Mouse (Mus musculus) brain, embryonic 14.5 days (tissue): Measurements from ENCODE around the gene Myocd. TPM values are rescaled to one million over a fixed set of nuclear protein-coding genes. Genes with fewer than 3 reads are reported as not detected.

ENCODE experiments used
- DNase-seq: peaks from one replicate; pipeline ENCODE4 v3.0.0-alpha.2; 2011; ENCODE audit warnings: low read depth
- CTCF ChIP-seq: fragments of 200-500 bp; IDR thresholded peaks from 2 replicates; pipeline ENCODE4 v1.5.1; 2012; ENCODE audit warnings: inconsistent platforms, mild to moderate bottlenecking, moderate library complexity, borderline replicate concordance; ENCODE audit not compliant: insufficient read depth, insufficient read length; ENCODE audit errors: extremely low read depth
- POLR2A ChIP-seq: fragments of 200-500 bp; IDR thresholded peaks from 2 replicates; pipeline ENCODE4 v1.6.1; 2012; ENCODE audit warnings: mild to moderate bottlenecking, inconsistent platforms, borderline replicate concordance; ENCODE audit not compliant: poor library complexity, insufficient read depth, insufficient read length, severe bottlenecking; ENCODE audit errors: extremely low read depth
- polyA plus RNA-seq: library from polyadenylated mRNA; depleted of rRNA; stranded (reverse); fragments of >200 nt; gene quantifications from 2 replicates; pipeline ENCODE4 v1.2.3, GENCODE M21; 2012; rRNA removed

Myocd gene
- polyA plus RNA-seq, 1 experiment = 0.40 TPM

GRCm38 (mm10) chr11:65142838-65143417 lies 126.9 kb downstream of the Myocd start:
- DNase-seq = no peak
- TF ChIP-seq CTCF (no peak), POLR2A (no peak)

- TF ChIP-seq CTCF = no peak
- no peak for TF ChIP-seq POLR2A
Measured at GRCm38 (mm10) chr11:65139030-65139429, 130.8 kb downstream of the Myocd start.

GRCm38 (mm10) chr11:65137145-65137652 lies 132.6 kb downstream of the Myocd start:
- DNase-seq = peak; percentile 5
- no peak for TF ChIP-seq POLR2A
- no peak for TF ChIP-seq CTCF

More at GRCm38 (mm10) chr11:65139030-65139429, 130.8 kb downstream of the Myocd start:
- DNase-seq = no peak

DNA sequence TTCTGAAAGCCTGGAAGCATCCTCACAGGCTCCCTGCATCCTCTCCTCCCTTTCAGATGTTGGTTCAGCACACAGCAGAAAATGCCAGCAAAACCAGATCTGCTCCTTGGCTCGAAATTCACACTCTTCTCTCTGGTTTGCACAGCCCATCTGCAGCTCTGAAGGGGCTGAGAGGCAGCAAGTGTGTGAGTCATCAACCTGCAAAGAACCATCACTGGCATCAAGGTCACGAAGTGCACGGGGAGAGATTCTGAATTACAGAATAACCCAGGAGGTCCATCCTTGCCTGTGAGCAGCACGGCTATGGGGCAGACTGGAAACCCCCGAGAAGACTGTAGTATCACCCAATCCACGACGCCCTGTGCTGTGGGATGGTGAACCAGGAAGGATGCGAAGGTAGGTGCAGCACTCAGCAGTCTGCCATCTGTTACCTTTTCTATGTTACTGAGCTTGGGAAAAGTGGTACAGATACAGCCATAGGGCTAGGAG lies 134.5 kb downstream of the Myocd start:
- TF ChIP-seq POLR2A = no peak
- no peak for TF ChIP-seq CTCF
- no peak for DNase-seq

DNA sequence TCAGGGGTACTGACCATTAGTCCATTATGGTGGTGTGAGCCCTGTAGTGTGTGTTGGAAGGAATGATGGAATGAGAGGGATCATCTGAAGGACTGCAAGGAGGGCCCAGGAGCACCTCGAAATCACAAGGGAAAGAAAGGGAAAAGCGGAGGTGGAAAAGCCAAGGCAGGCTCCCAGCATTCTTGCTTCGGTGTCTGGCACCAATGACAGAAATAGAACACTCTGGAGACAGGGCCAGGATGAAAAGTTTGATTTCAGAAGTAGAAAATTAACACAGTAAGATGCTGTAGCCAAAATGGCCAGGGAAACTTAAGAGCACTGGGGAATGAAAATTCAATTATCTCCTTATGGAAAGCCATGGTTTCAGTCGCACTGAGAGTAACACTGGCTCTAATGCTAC lies 136.1 kb downstream of the Myocd start:
- no peak for DNase-seq
- no peak for TF ChIP-seq POLR2A
- no peak for TF ChIP-seq CTCF

DNA sequence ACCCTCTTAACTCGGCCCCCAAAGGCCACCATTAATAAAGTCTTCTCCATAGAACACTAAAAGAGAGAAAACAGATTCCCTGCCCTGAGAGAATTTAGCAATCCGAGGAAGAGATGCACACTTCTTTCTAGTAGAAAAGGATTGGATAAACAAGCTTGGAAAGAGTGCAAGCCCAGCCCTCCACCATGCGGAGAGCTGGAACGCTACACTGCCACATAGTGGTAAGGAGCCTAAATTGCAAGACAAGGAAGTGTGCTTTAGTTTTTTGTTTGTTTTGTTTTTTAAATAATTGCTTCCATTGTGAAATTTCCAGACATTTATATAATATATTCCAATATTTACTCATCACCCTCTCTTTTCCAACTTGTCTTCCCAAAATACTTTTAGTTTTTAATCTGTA lies 140.7 kb downstream of the Myocd start:
- no peak for DNase-seq
- no peak; the same call in 1 of the 2 replicates for TF ChIP-seq CTCF
- TF ChIP-seq POLR2A = no peak

DNA sequence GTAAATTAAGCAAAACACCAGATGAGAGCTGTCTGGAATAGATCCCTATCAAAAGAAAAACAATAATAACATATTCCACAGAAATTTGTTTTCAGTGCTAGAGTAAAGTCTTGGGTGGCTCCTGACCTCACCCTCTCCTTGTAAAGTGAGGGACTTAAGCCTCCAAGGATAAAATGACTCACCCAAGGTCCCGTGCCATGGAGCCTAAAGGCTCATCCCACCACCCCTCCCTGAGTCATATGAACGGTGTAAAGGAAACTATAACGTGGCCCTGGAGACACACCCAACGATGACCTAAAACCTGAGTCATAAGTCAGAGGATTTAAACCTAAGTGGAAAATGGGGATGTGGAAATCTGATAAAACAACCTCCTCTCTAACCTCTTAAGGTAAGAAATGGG lies 141.1 kb downstream of the Myocd start:
- TF ChIP-seq CTCF = no peak
- no peak for TF ChIP-seq POLR2A
- no peak for DNase-seq

GRCm38 (mm10) chr11:65126566-65126965 lies 143.2 kb downstream of the Myocd start:
- DNase-seq = no peak
- no peak for TF ChIP-seq POLR2A
- TF ChIP-seq CTCF = no peak

Other genes starting within 250 kb of the Myocd start
- gene 1700086D15Rik, start 110.1 kb downstream of the Myocd start, polyA plus RNA-seq = 0.30 and 0.38 TPM in 2 replicates
- gene Arhgap44, start 107.0 kb downstream of the Myocd start, polyA plus RNA-seq = 7.8 and 12.2 TPM in 2 replicates